Mouse (Mus musculus): ENCODE measurements around the gene Hmgn3. TPM values are rescaled to one million over a fixed set of nuclear protein-coding genes. Genes with fewer than 3 reads are reported as not detected.

Hmgn3 gene
- total RNA-seq, 2 experiments from 2014 or later: 108 to 116 TPM

- no peak for DNase-seq (ENCODE audit: low spot score in 2 of 2)
Observed at GRCm38 (mm10) chr9:83103785-83104184, 42.7 kb downstream of the Hmgn3 start.

GRCm38 (mm10) chr9:83101691-83102090, 44.8 kb downstream of the Hmgn3 start:
- no peak for DNase-seq (ENCODE audit: low spot score in 2 of 2)

- DNase-seq (ENCODE audit: low spot score in 2 of 2): no peak
Observed at GRCm38 (mm10) chr9:83100786-83101185, 45.7 kb downstream of the Hmgn3 start.

GRCm38 (mm10) chr9:83098652-83099307, 47.7 kb downstream of the Hmgn3 start:
- DNase-seq (ENCODE audit: low spot score in 2 of 2): no peak

- no peak for DNase-seq (ENCODE audit: low spot score in 2 of 2)
Observed at GRCm38 (mm10) chr9:83097816-83098215, 48.7 kb downstream of the Hmgn3 start.

- no peak for DNase-seq (ENCODE audit: low spot score in 2 of 2)
Observed at GRCm38 (mm10) chr9:83094649-83095336, 51.7 kb downstream of the Hmgn3 start.

- no peak for DNase-seq (ENCODE audit: low spot score in 2 of 2)
Observed at GRCm38 (mm10) chr9:83083790-83084469, 62.6 kb downstream of the Hmgn3 start.

GRCm38 (mm10) chr9:83083091-83083490, 63.4 kb downstream of the Hmgn3 start:
- DNase-seq (ENCODE audit: low spot score in 2 of 2): no peak

- no peak for DNase-seq (ENCODE audit: low spot score in 2 of 2)
Observed at GRCm38 (mm10) chr9:83082296-83082695, 64.2 kb downstream of the Hmgn3 start.

- DNase-seq (ENCODE audit: low spot score in 2 of 2): no peak
Observed at GRCm38 (mm10) chr9:83079724-83080123, 66.8 kb downstream of the Hmgn3 start.

- DNase-seq (ENCODE audit: low spot score in 2 of 2): no peak
Observed at GRCm38 (mm10) chr9:83068246-83068645, 78.2 kb downstream of the Hmgn3 start.

- DNase-seq (ENCODE audit: low spot score in 2 of 2): no peak
Observed at GRCm38 (mm10) chr9:83061289-83061688, 85.2 kb downstream of the Hmgn3 start.

Other genes with a start within 250 kb of the Hmgn3 start
- 10 to 100 TPM; 59.0 to 62.9 TPM for gene Phip, start 171.2 kb downstream of the Hmgn3 start, total RNA-seq (2021)

Measured in layer of hippocampus, postnatal 14 days (tissue).